Mouse (Mus musculus): ENCODE results near the gene Ccdc87. TPM values are rescaled to one million over a fixed set of nuclear protein-coding genes. Genes with fewer than 3 reads are reported as not detected.
A peak's percentile ranks its signal among the peaks of the same experiment; 100 is the strongest.

Ccdc87 gene
- polyA plus RNA-seq (2015; fragmentation: Nextera tagmentation; extraction: Ambion mirVana), result not detected in 2 replicates

DNA sequence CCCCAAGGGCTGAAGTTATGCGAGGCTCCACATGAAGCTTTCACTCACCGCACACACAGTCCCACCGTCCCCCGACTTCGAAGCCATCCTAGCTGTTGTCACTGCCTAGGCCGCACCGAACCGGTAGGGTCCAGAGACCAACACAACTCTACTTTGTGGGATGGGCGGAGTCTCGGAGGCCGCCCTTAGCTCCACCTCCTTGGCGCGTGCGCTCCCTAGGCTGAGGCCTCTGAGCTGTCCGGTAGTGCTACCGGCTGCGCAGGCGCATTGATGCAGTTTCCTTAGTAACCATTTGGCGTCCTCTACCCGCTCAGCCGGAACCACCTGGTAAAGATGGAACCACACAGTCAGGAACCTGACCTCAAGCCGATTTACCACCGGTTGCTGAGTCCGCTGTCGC lies at the start of gene Ccdc87, which contains the start of gene Ccs:
TSS of gene Ccdc87 (plus strand) at position 218 of the 400 bp plus-strand sequence.
TSS of gene Ccs (minus strand) at position 184 of the 400 bp plus-strand sequence.
- Histone ChIP-seq H3K4me1 (ENCODE audit: insufficient read depth) (peaks cover 28% of the 10 kb centered on the region), H3K9ac (replicated peaks) (peak within 1 kb of the TSS; percentile 90), H3K9me3 (ENCODE audit: low read length) (no peaks in the 10 kb centered on the region), H3K27ac (ENCODE audit: low read depth) (peak within 1 kb of the TSS; percentile 89), H3K36me3 (replicated peaks; ENCODE audit: insufficient read depth, low read length) (0 out of 2 replicates have a peak, but pooled peaks cover 2% of the 10 kb centered on the region), H3K4me3 (ENCODE audit: low read depth, low read length) (peak within 1 kb of the TSS; percentile 73), H3K4me2 (ENCODE audit: low read depth, low read length) (peak within 1 kb of the TSS; percentile 100), H3K27me3 (ENCODE audit: insufficient read depth, low read length) (peaks cover 17% of the 10 kb centered on the region)
- no peak for TF ChIP-seq EP300 (IDR thresholded peaks at IDR 0.05; ENCODE audit: low read depth)
- no peak for TF ChIP-seq CTCF (IDR thresholded peaks at IDR 0.05; ENCODE audit: low read depth)
- ATAC-seq, result peak; percentile 95
- under 1% methylated on average over 25 of the region's 25 CpGs for WGBS (ENCODE audit: insufficient replicate concordance)
- DNase-seq, result peak; percentile 96

DNA sequence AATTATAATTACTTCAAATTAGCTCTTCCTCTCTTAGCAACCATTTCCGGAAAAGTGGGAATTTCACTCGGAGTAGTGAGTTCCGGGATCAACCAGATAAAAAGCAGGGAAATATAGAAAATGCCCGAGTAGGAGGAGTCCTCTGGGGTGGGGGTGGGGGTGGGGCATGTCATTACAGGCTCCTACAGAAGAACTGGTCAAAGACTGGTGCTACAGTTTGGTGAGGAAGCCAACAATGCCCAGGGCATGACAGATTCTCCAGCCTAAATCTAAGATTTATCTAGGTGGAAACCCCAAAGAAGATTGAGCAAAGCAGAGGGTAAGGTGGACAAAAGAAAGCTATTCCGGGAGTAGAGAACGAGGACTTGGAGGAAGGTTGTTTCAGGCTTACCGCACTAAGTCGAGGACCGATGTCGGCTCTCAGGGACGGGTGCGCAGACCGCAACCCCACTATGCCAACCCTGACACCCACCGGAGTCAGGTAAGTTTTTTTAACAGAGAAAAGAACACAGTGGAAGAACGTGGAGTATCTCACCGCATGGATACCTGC lies 45.8 kb upstream of the Ccdc87 start:
- WGBS (ENCODE audit: insufficient replicate concordance), result 1% methylated on average over 16 of the region's 16 CpGs
- peak; percentile 69 for DNase-seq
- Histone ChIP-seq H3K4me1 (ENCODE audit: insufficient read depth) (peaks cover 25% of the 10 kb centered on the region), H3K9me3 (ENCODE audit: low read length) (no peaks in the 10 kb centered on the region), H3K4me2 (ENCODE audit: low read depth, low read length) (peak overlapping the region; percentile 85), H3K9ac (replicated peaks) (peak overlapping the region; percentile 75), H3K27ac (ENCODE audit: low read depth) (peak overlapping the region; percentile 89), H3K4me3 (ENCODE audit: low read depth, low read length) (peak overlapping the region; percentile 79), H3K27me3 (ENCODE audit: insufficient read depth, low read length) (no peaks in the 10 kb centered on the region), H3K36me3 (replicated peaks; ENCODE audit: insufficient read depth, low read length) (peaks cover 39% of the 10 kb centered on the region)
- ATAC-seq, result peak; percentile 61
- TF ChIP-seq EP300 (IDR thresholded peaks at IDR 0.05; ENCODE audit: low read depth) (no peak), CTCF (IDR thresholded peaks at IDR 0.05; ENCODE audit: low read depth) (no peak)

DNA sequence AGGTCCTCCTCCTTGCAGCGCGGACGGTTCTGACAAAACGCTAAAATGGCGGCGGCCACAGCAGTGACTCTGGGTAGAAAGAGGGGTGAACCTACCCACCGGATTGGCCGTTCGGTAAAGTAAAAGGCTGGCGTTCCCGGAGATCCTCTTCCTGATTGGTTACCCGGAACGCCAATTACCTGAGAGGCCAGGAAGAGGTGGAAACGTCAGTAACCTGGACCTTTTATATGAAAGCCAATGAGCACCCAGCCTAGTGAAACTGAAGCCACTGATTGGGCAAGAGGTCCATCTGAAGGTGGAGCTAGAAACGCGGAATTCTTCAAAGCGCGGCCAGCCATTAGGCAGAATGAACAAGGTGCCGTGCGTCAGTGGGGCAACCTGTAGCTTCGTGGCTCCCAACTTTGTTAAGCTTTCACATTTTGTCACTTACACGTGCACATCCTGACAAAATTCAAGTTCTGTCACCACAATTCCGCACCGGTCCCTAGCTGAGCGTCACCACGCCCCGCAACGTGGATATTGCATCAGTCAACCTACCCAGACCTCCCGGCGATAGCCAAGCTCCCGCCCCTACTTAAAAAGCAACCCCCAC lies 45.2 kb upstream of the Ccdc87 start, which contains the start of gene Rbm4:
TSS of gene Rbm4 (minus strand) at position 71 of the 592 bp plus-strand sequence.
- Histone ChIP-seq H3K27ac (ENCODE audit: low read depth) (peak within 1 kb of the TSS; percentile 89), H3K36me3 (replicated peaks; ENCODE audit: insufficient read depth, low read length) (peaks cover 43% of the 10 kb centered on the region), H3K4me1 (ENCODE audit: insufficient read depth) (peaks cover 25% of the 10 kb centered on the region), H3K9me3 (ENCODE audit: low read length) (no peaks in the 10 kb centered on the region), H3K4me2 (ENCODE audit: low read depth, low read length) (peak within 1 kb of the TSS; percentile 85), H3K4me3 (ENCODE audit: low read depth, low read length) (peak within 1 kb of the TSS; percentile 79), H3K9ac (replicated peaks) (peak within 1 kb of the TSS; percentile 75), H3K27me3 (ENCODE audit: insufficient read depth, low read length) (no peaks in the 10 kb centered on the region)
- under 1% methylated on average over 31 of the region's 31 CpGs for WGBS (ENCODE audit: insufficient replicate concordance)
- DNase-seq, result peak; percentile 95
- TF ChIP-seq EP300 (IDR thresholded peaks at IDR 0.05; ENCODE audit: low read depth) (peak; percentile 58; the same call in 1 of the 2 replicates), CTCF (IDR thresholded peaks at IDR 0.05; ENCODE audit: low read depth) (no peak)
- peak; percentile 98 for ATAC-seq

DNA sequence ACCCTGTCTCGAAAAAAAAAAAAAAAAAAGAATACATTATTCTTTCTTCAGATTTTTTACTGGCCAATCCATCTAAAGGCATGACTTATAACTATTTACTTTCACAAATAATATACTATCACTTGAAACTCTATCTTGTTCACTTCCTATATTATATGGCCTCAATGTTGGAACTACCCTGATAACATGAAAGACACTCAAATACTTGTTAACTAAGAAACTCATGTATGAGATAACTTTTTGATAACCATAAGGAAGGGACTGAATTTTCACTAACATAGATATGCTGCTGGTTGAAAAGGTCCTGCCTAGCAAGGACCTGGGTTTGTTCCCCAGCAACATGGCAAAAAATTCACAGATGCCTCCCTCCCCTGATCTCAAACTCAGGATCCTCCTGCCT lies 43.2 kb upstream of the Ccdc87 start:
- Histone ChIP-seq H3K4me1 (ENCODE audit: insufficient read depth) (peaks cover 21% of the 10 kb centered on the region), H3K27me3 (ENCODE audit: insufficient read depth, low read length) (no peaks in the 10 kb centered on the region), H3K27ac (ENCODE audit: low read depth) (no peak overlapping the region), H3K36me3 (replicated peaks; ENCODE audit: insufficient read depth, low read length) (peaks cover 47% of the 10 kb centered on the region), H3K9ac (replicated peaks) (no peak overlapping the region), H3K4me2 (ENCODE audit: low read depth, low read length) (no peak overlapping the region), H3K4me3 (ENCODE audit: low read depth, low read length) (no peak overlapping the region), H3K9me3 (ENCODE audit: low read length) (no peaks in the 10 kb centered on the region)
- TF ChIP-seq EP300 (IDR thresholded peaks at IDR 0.05; ENCODE audit: low read depth) (no peak), CTCF (IDR thresholded peaks at IDR 0.05; ENCODE audit: low read depth) (no peak)
- WGBS (ENCODE audit: insufficient replicate concordance), result 83% methylated on average over 1 of the region's 1 CpGs
- no peak for ATAC-seq
- no peak for DNase-seq

DNA sequence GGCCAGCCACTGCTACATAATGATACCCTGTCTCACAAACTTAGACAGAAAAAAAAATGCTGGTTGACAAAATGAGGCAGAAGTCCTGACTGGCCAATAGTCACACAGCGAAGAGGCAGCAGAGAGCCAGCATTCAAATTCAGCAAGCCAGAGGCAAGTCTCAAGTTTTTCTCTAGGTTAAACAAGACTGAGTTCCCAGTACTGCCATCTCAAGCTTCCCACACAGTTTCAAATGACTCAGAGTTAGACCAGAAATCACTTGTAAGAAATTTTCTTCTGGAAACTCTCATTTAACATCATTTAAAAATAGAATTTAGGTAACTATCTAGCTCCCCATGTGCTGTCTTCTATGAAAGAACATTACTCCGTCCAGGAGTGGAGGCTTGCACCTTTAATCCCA lies 41.3 kb upstream of the Ccdc87 start:
- peaks cover 53% of the 10 kb centered on the region for H3K36me3 ChIP-seq (replicated peaks; ENCODE audit: insufficient read depth, low read length)
- WGBS (ENCODE audit: insufficient replicate concordance), result 88% methylated on average over 2 of the region's 2 CpGs
- no peak for ATAC-seq
- H3K27ac ChIP-seq (ENCODE audit: low read depth), result no peak overlapping the region
- no peaks in the 10 kb centered on the region for H3K27me3 ChIP-seq (ENCODE audit: insufficient read depth, low read length)
- H3K9ac ChIP-seq (replicated peaks), result no peak overlapping the region
- H3K4me2 ChIP-seq (ENCODE audit: low read depth, low read length), result no peak overlapping the region
- no peaks in the 10 kb centered on the region for H3K9me3 ChIP-seq (ENCODE audit: low read length)
- DNase-seq, result no peak
- no peak for TF ChIP-seq CTCF (IDR thresholded peaks at IDR 0.05; ENCODE audit: low read depth)
- no peak for TF ChIP-seq EP300 (IDR thresholded peaks at IDR 0.05; ENCODE audit: low read depth)
- no peak overlapping the region for H3K4me3 ChIP-seq (ENCODE audit: low read depth, low read length)
- H3K4me1 ChIP-seq (ENCODE audit: insufficient read depth), result peaks cover 13% of the 10 kb centered on the region

DNA sequence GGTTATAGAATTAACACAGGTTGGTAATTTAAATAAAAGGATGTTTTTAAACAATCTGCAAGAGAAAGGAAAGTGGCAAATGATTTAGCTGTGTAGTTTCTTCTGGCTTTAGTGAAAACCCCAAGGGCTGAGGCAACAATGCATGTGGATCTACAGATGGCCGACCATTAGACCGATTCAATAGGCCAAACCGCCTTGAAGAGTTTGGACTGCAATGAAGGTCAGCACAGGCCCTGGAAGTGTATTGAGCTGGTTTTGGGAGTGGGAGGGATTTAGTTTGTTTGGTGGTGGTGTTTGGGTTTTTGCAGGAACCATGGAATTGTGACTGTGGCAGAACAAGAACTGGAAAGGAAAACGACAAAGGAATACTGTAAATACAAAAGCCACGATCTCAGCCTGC lies 40.1 kb upstream of the Ccdc87 start:
- no peak for TF ChIP-seq EP300 (IDR thresholded peaks at IDR 0.05; ENCODE audit: low read depth)
- TF ChIP-seq CTCF (IDR thresholded peaks at IDR 0.05; ENCODE audit: low read depth), result no peak
- no peak for DNase-seq
- Histone ChIP-seq H3K4me2 (ENCODE audit: low read depth, low read length) (no peak overlapping the region), H3K27ac (ENCODE audit: low read depth) (no peak overlapping the region), H3K36me3 (replicated peaks; ENCODE audit: insufficient read depth, low read length) (peaks cover 65% of the 10 kb centered on the region), H3K9me3 (ENCODE audit: low read length) (no peaks in the 10 kb centered on the region), H3K9ac (replicated peaks) (no peak overlapping the region), H3K27me3 (ENCODE audit: insufficient read depth, low read length) (no peaks in the 10 kb centered on the region), H3K4me3 (ENCODE audit: low read depth, low read length) (no peak overlapping the region), H3K4me1 (ENCODE audit: insufficient read depth) (peaks cover 13% of the 10 kb centered on the region)
- ATAC-seq, result no peak
- 89% methylated on average over 5 of the region's 5 CpGs for WGBS (ENCODE audit: insufficient replicate concordance)

All from liver, postnatal 0 days (tissue).